Mouse (Mus musculus) liver, embryonic 14.5 days (tissue): ENCODE data around the gene Emc10.

Experiments
- CTCF ChIP-seq: IDR thresholded peaks from 2 replicates; pipeline ENCODE4 v1.5.1; 2016; ENCODE audit warnings: antibody characterized with exemption, low read depth, control low read depth
- EP300 ChIP-seq: IDR thresholded peaks from 2 replicates; pipeline ENCODE4 v1.6.1; 2016; ENCODE audit warnings: antibody characterized with exemption, low read depth

DNA sequence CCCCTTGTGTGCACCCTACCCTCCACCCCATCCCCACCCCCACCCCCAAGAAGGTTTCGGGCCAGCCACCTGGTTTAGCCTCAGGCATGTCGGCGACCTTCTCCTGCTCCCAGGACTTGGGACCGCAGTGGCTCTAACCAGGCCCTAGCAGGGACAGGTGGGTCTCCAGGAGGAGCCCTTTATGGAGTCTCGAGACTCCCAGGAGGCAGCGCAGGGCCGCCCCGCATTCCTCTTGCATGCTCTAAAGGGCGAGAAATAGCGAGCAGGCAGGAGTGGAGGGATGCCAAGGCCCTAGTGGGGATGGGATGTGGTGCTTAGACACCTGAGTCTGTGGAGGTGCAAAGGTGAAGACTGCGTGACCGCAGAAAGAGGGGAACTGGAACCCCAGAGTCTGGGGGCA is 28.2 kb upstream of the Emc10 start, which contains the start of gene Mybpc2:
- TF ChIP-seq EP300 (no peak), CTCF (no peak)
